Mouse (Mus musculus) limb, embryonic 12.5 days (tissue): ENCODE measurements around the gene Aass. TPM values are rescaled to one million over a fixed set of nuclear protein-coding genes. Genes with fewer than 3 reads are reported as not detected.
"Not testable (repeated sequence)": the region's sequence is repeated elsewhere in the genome, so short reads cannot be mapped to it uniquely, and the experiment has no call there.

Experiments used
- ATAC-seq: fragments of 200-750 bp; cut with Nextera tagmentation; 2 replicates; pipeline ENCODE4 v1.8.0; 2017; ENCODE audit warnings: low read depth, moderate TSS enrichment; ENCODE audit not compliant: insufficient number of reproducible peaks, insufficient read depth, low FRiP score, low TSS enrichment
- H3K27ac ChIP-seq: fragments of 300-500 bp; sonication (generic); 2 replicates; pipeline ENCODE4 v1.5.1; 2016; ENCODE audit warnings: mild to moderate bottlenecking, moderate library complexity
- H3K27me3 ChIP-seq: fragments of 300-500 bp; sonication (generic); 2 replicates; pipeline ENCODE4 v1.6.1; 2016; ENCODE audit warnings: mild to moderate bottlenecking, moderate library complexity
- H3K36me3 ChIP-seq: fragments of 300-500 bp; sonication (generic); 2 replicates; pipeline ENCODE4 v1.6.1; 2016; ENCODE audit warnings: mild to moderate bottlenecking, moderate library complexity
- H3K4me1 ChIP-seq: fragments of 300-500 bp; sonication (generic); replicated peaks from 2 replicates; pipeline ENCODE4 v1.6.1; 2016
- H3K4me2 ChIP-seq: fragments of 300-500 bp; sonication (generic); 2 replicates; pipeline ENCODE4 v1.6.1; 2016; ENCODE audit warnings: mild to moderate bottlenecking, moderate library complexity
- H3K4me3 ChIP-seq: fragments of 300-500 bp; sonication (generic); replicated peaks from 2 replicates; pipeline ENCODE4 v1.5.1; 2016; ENCODE audit warnings: mild to moderate bottlenecking
- H3K9ac ChIP-seq: fragments of 300-500 bp; sonication (generic); replicated peaks from 2 replicates; pipeline ENCODE4 v1.6.1; 2016; ENCODE audit warnings: mild to moderate bottlenecking, moderate library complexity
- H3K9me3 ChIP-seq: fragments of 300-500 bp; sonication (generic); 2 replicates; pipeline ENCODE4 v1.6.1; 2016; ENCODE audit warnings: mild to moderate bottlenecking, moderate library complexity
- WGBS: fragments of 180-500 bp; shearing (Covaris S2); methylation state at CpG from one replicate; pipeline ENCODE4 v1.1.7; 2016; 5-methylcytosine and 5-hydroxymethylcytosine counted together
- polyA plus RNA-seq: library from polyadenylated mRNA; unstranded; fragments of >200 nt; fragmentation: Nextera tagmentation; extraction: Ambion mirVana; gene quantifications from 2 replicates; pipeline ENCODE4 v1.2.1, GENCODE M21; 2016

Aass gene
- polyA plus RNA-seq, 1 experiment from 2014 or later, result 5.8 TPM

DNA sequence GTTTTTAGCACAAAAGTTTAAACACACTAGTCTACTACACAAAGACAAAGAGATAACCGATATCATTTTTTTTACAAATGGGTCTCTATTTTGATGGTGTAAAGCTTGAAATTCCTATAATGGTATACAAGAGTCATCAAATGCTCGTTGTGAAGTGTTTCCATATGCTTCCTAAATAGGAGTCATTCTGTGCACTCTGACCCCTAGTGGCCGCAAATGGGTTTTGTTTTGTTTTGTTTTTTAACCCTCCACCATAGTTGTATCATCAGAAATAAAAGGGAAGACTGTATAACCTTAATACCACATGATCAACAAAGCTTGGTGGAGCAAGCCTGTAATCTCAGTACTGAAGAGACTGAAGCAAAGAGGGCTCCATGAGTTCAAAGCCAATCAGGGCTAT, 9.9 kb downstream of the Aass start:
- no peak for ATAC-seq
- WGBS, result 33% methylated on average over 3 of the region's 3 CpGs
- Histone ChIP-seq H3K27me3 (no peaks in the 10 kb centered on the region), H3K36me3 (no peaks in the 10 kb centered on the region), H3K4me3 (no peak overlapping the region), H3K9ac (no peak overlapping the region), H3K4me1 (no peaks in the 10 kb centered on the region; the same call in 1 of the 2 replicates), H3K4me2 (no peak overlapping the region), H3K27ac (no peak overlapping the region), H3K9me3 (no peaks in the 10 kb centered on the region)

- Histone ChIP-seq H3K27me3 (no peaks in the 10 kb centered on the region), H3K4me1 (no peaks in the 10 kb centered on the region), H3K4me3 (no peak overlapping the region), H3K9ac (no peak overlapping the region), H3K36me3 (no peaks in the 10 kb centered on the region), H3K4me2 (no peak overlapping the region), H3K27ac (no peak overlapping the region), H3K9me3 (no peaks in the 10 kb centered on the region)
- WGBS, result 86% methylated on average over 6 of the region's 6 CpGs
- ATAC-seq, result no peak
Observed at GRCm38 (mm10) chr6:23114781-23115180, 18.0 kb downstream of the Aass start.

GRCm38 (mm10) chr6:23107069-23107468, 25.7 kb downstream of the Aass start:
- 94% methylated on average over 4 of the region's 4 CpGs for WGBS
- no peak for ATAC-seq

DNA sequence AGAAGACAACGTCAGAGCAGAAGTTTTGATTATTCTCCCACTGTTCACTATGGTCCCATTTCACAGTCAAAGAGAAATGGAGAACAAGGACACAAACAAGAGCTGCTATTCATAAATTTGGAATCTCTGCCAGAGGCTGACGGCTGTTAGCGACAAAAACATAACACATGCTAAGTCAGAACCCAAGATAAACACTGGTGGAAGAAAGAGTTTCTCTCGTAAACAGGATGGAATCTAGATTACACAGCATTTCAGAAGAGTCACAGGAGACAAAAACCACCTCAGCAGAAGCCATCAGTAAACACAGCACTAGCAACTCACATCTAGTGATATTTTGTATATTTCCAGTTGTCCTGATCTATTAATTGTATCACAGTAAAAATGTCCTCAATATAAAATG, 26.4 kb downstream of the Aass start:
- WGBS, result 75% methylated on average over 4 of the region's 4 CpGs
- no peaks in the 10 kb centered on the region for H3K9me3 ChIP-seq
- H3K4me2 ChIP-seq, result no peak overlapping the region
- H3K4me1 ChIP-seq, result no peaks in the 10 kb centered on the region
- no peak overlapping the region for H3K27ac ChIP-seq
- no peaks in the 10 kb centered on the region for H3K27me3 ChIP-seq
- no peaks in the 10 kb centered on the region for H3K36me3 ChIP-seq
- no peak overlapping the region for H3K4me3 ChIP-seq
- no peak overlapping the region for H3K9ac ChIP-seq
- no peak for ATAC-seq

More at GRCm38 (mm10) chr6:23107069-23107468, 25.7 kb downstream of the Aass start:
- no peaks in the 10 kb centered on the region for H3K9me3 ChIP-seq
- no peak overlapping the region for H3K27ac ChIP-seq
- no peaks in the 10 kb centered on the region for H3K27me3 ChIP-seq
- no peak overlapping the region for H3K4me2 ChIP-seq
- no peaks in the 10 kb centered on the region for H3K36me3 ChIP-seq
- no peak overlapping the region for H3K4me3 ChIP-seq
- no peaks in the 10 kb centered on the region for H3K4me1 ChIP-seq
- H3K9ac ChIP-seq, result no peak overlapping the region

DNA sequence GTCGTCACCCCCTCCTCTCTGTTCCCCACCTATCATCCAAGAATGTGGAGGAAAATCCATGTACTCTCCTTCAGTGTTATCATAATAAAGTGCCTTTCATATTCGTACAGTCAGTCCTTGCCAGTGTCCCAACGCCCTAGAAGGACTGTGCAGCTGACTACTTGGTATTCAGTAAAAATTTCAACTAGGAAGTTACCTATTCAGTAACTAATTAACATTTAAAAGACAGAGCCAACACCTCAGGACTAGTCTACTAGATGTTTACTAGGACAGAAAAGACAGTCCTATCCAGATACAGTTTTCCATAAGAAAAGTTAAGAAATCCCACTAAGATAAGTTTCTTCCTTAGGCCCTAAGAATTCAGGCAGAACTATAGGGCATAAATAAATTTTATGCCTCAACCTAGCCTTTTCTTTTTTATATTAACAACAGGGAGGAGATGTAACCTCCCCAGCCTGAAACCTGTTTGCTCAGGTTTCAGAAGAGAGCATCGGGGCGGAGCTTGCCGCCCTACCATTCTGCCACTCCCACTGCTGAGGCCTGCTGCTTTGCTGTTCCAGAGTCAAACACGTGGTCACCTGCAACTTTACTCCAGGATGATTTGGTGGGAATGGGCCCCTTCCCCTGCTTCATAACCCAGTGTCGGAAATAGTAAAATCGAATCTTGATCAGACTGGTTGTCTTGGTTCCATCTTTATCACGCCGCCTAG, 42.3 kb downstream of the Aass start:
- H3K27me3 ChIP-seq, H3K4me3 ChIP-seq, H3K4me2 ChIP-seq, H3K27ac ChIP-seq, H3K36me3 ChIP-seq, H3K9ac ChIP-seq, ATAC-seq, H3K4me1 ChIP-seq, H3K9me3 ChIP-seq: not testable (repeated sequence)
- WGBS, result 92% methylated on average over 11 of the region's 11 CpGs

DNA sequence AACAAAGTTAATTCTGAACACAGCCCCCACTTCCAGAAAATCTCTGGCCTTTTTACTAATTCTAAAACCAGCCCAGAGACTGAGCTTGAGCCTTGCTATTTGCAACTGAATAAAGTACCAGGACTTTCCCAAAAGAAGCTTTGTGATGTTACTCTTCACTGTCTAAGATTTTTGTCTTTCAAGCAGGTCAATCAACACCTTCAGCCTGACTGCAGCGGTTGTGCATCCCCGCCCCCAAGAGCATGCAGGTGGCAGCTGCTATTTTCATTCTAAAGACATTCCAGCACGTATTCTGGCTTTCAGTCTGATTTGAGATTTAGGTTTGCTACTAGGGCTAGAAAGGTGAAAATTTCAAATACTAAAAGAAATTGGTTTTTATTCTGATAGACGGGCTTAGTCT, 43.5 kb downstream of the Aass start:
- not testable (repeated sequence) for H3K27ac ChIP-seq, H3K36me3 ChIP-seq, H3K4me1 ChIP-seq, H3K9ac ChIP-seq, H3K4me2 ChIP-seq, ATAC-seq, H3K27me3 ChIP-seq, H3K4me3 ChIP-seq, H3K9me3 ChIP-seq
- 75% methylated on average over 4 of the region's 4 CpGs for WGBS

DNA sequence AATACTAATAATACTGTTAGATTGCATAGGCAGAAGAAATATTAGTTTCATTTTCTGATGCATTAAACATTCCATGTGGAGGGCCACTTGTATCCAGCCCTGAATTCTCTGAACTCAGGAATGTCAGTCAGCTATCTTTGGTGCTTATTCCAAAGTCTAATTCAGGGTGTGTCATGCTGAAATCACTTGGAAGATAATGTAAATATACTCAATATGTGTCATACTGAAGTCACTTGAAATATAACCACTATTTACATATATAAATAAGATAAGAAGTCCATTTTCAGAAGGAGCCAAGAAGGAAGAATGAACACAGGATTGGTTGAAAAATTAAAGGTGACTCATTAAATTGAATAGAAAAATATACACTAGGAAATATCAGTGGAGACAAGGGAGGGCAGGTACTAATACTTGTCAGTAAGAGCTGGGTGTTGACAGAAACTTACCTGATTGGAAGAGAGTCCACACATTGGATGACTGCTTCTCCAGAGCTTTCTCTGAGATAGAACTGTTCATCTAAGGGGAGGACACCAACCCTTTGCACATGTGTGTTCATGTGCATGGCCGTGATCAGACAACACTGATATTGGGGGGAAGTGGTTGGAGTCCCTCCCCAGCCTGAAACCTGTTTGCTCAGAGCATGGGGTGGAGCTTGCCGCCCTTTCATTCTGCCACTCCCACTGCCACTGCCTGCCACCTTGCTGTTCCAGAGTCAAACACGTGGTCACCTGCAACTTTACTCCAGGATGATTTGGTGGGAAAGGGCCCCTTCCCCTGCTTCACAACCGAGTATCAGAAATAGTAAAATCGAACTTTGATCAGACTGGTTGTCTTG, 48.0 kb downstream of the Aass start:
- no peaks in the 10 kb centered on the region for H3K4me1 ChIP-seq
- H3K27ac ChIP-seq, result no peak overlapping the region
- ATAC-seq, result no peak
- no peaks in the 10 kb centered on the region for H3K36me3 ChIP-seq
- no peak overlapping the region for H3K9ac ChIP-seq
- WGBS, result 91% methylated on average over 5 of the region's 5 CpGs
- H3K9me3 ChIP-seq, result no peaks in the 10 kb centered on the region
- no peaks in the 10 kb centered on the region for H3K27me3 ChIP-seq
- no peak overlapping the region for H3K4me2 ChIP-seq
- no peak overlapping the region for H3K4me3 ChIP-seq

- Histone ChIP-seq H3K36me3 (no peaks in the 10 kb centered on the region), H3K27ac (no peak overlapping the region), H3K9me3 (no peaks in the 10 kb centered on the region), H3K4me1 (no peaks in the 10 kb centered on the region), H3K4me3 (no peak overlapping the region), H3K27me3 (no peaks in the 10 kb centered on the region), H3K4me2 (no peak overlapping the region), H3K9ac (no peak overlapping the region)
- 0 out of 2 replicates have a peak, but pooled peaks have one; percentile 52 for ATAC-seq
- WGBS, result 68% methylated on average over 3 of the region's 3 CpGs
Observed at GRCm38 (mm10) chr6:23079991-23080680, 52.6 kb downstream of the Aass start.

DNA sequence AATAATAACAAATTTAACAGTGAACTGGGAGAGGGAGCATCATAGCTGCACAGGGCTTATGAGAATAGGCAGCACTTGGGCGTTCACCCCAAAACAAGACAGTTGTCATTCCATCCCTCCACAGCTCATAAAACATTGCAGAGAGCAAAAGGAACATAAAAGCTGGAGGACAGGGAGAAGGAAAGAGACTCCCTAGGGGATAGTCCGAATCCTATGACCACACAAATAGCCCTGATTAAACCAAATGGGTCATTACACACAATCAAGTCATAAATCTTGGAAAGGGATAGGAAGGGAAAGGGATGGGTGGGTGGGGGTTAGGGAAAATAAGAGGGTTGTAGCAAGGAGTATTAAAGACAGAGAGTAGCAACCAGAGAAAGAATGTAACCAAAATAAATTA, 54.5 kb downstream of the Aass start:
- Histone ChIP-seq H3K4me3 (no peak overlapping the region), H3K27ac (no peak overlapping the region), H3K27me3 (no peaks in the 10 kb centered on the region), H3K9ac (no peak overlapping the region), H3K4me2 (no peak overlapping the region), H3K9me3 (no peaks in the 10 kb centered on the region), H3K36me3 (no peaks in the 10 kb centered on the region), H3K4me1 (no peaks in the 10 kb centered on the region)
- no peak for ATAC-seq
- WGBS, result 28% methylated on average over 2 of the region's 2 CpGs

GRCm38 (mm10) chr6:23076060-23076459, 56.7 kb downstream of the Aass start:
- no peak overlapping the region for H3K27ac ChIP-seq
- no peak for ATAC-seq
- H3K4me2 ChIP-seq, result no peak overlapping the region
- no peak overlapping the region for H3K4me3 ChIP-seq
- 69% methylated on average over 2 of the region's 2 CpGs for WGBS
- H3K9ac ChIP-seq, result no peak overlapping the region
- no peaks in the 10 kb centered on the region for H3K9me3 ChIP-seq
- no peaks in the 10 kb centered on the region for H3K4me1 ChIP-seq
- H3K36me3 ChIP-seq, result no peaks in the 10 kb centered on the region
- H3K27me3 ChIP-seq, result no peaks in the 10 kb centered on the region

- Histone ChIP-seq H3K4me2 (no peak overlapping the region), H3K4me1 (no peaks in the 10 kb centered on the region), H3K9me3 (peaks cover 7% of the 10 kb centered on the region; the same call in 1 of the 2 replicates), H3K36me3 (no peaks in the 10 kb centered on the region), H3K4me3 (no peak overlapping the region), H3K27me3 (no peaks in the 10 kb centered on the region), H3K9ac (no peak overlapping the region), H3K27ac (no peak overlapping the region)
- ATAC-seq, result no peak
- WGBS, result 92% methylated on average over 5 of the region's 5 CpGs
Observed at GRCm38 (mm10) chr6:23055734-23056133, 77.1 kb downstream of the Aass start.
